Mouse (Mus musculus) midbrain, postnatal 0 days (tissue): ENCODE data around the gene Rab3il1. TPM values are rescaled to one million over a fixed set of nuclear protein-coding genes. Genes with fewer than 3 reads are reported as not detected.

Experiments
- ATAC-seq: fragments of 200-750 bp; cut with Nextera tagmentation; 2 replicates; pipeline ENCODE4 v1.8.0; 2017; ENCODE audit warnings: moderate number of reproducible peaks, mild to moderate bottlenecking, moderate TSS enrichment, moderate library complexity; ENCODE audit not compliant: low FRiP score
- DNase-seq: peaks from one replicate; pipeline ENCODE4 v3.0.0-alpha.2; 2015; ENCODE audit warnings: low spot score
- H3K27ac ChIP-seq: fragments of 300-500 bp; sonication (generic); 2 replicates; pipeline ENCODE4 v1.5.1; 2014; ENCODE audit warnings: low read depth, mild to moderate bottlenecking, low read length, mixed read lengths
- H3K27me3 ChIP-seq: fragments of 300-500 bp; sonication (generic); 2 replicates; pipeline ENCODE4 v1.6.1; 2014; ENCODE audit warnings: low read length, control low read depth, mixed read lengths; ENCODE audit not compliant: insufficient read depth
- H3K36me3 ChIP-seq: fragments of 300-500 bp; sonication (generic); 2 replicates; pipeline ENCODE4 v1.6.1; 2014; ENCODE audit warnings: low read length, control low read depth, mixed read lengths; ENCODE audit not compliant: insufficient read depth
- H3K4me1 ChIP-seq: fragments of 300-500 bp; sonication (generic); 2 replicates; pipeline ENCODE4 v1.6.1; 2014; ENCODE audit warnings: mild to moderate bottlenecking, control low read depth, antibody characterized with exemption, low read length, mixed read lengths; ENCODE audit not compliant: insufficient read depth
- H3K4me2 ChIP-seq: fragments of 300-500 bp; sonication (generic); 2 replicates; pipeline ENCODE4 v1.6.1; 2014; ENCODE audit warnings: low read depth, mild to moderate bottlenecking, low read length, mixed read lengths; ENCODE audit not compliant: poor library complexity, severe bottlenecking
- H3K4me3 ChIP-seq: fragments of 300-500 bp; sonication (generic); 2 replicates; pipeline ENCODE4 v1.5.1; 2014; ENCODE audit warnings: low read depth, mild to moderate bottlenecking, low read length, moderate library complexity
- H3K9ac ChIP-seq: fragments of 300-500 bp; sonication (generic); replicated peaks from 2 replicates; pipeline ENCODE4 v1.6.1; 2014; ENCODE audit warnings: mild to moderate bottlenecking, low read length, moderate library complexity, mixed read lengths; ENCODE audit not compliant: poor library complexity, severe bottlenecking
- H3K9me3 ChIP-seq: fragments of 300-500 bp; sonication (generic); 2 replicates; pipeline ENCODE4 v1.6.1; 2016; ENCODE audit warnings: low read length, control low read depth
- CTCF ChIP-seq: IDR thresholded peaks from 2 replicates; pipeline ENCODE4 v1.5.1; 2016; ENCODE audit warnings: antibody characterized with exemption, mild to moderate bottlenecking
- WGBS: fragments of 180-500 bp; shearing (Covaris S2); extraction: QIAGEN DNeasy Blood & Tissue Kit; methylation state at CpG from one replicate; pipeline ENCODE4 v1.1.7; 2014; 5-methylcytosine and 5-hydroxymethylcytosine counted together
- polyA plus RNA-seq: library from polyadenylated mRNA; unstranded; fragments of >200 nt; fragmentation: Nextera tagmentation; extraction: Ambion mirVana; gene quantifications from 2 replicates; pipeline ENCODE4 v1.2.1, GENCODE M21; 2015
- total RNA-seq: library from RNA; depleted of rRNA; stranded (reverse); fragments of >200 nt; gene quantifications from 2 replicates; pipeline ENCODE4 v1.2.3, GENCODE M21; 2014

The Rab3il1 gene
- total and polyA plus RNA-seq, 2 experiments from 2014 or later = 21.7 to 23.3 TPM

DNA sequence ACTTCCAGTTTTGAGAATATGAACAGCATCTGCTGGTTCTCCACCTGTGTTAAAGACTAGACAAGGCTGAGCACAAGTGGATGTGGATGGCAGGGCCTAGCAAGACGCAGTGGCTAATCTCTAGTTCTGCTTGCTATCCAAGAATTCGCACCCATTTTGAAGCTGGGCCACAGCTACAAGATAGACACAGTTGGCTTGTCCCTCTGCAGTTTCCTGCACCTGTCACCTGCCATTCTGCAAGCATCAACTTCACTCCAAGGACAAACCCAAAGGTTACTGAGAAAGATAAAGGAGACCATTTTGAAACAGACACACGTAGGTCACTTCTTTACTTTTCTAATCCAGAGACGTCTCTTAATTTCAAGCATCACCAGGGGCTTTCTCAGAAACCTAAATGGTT lies 19.8 kb upstream of the Rab3il1 start:
- Histone ChIP-seq H3K4me1 (peaks cover 15% of the 10 kb centered on the region; the same call in 1 of the 2 replicates), H3K27me3 (no peaks in the 10 kb centered on the region), H3K4me2 (peak overlapping the region; percentile 78), H3K4me3 (peak overlapping the region; percentile 83), H3K9ac (peak overlapping the region; percentile 94), H3K9me3 (no peaks in the 10 kb centered on the region), H3K27ac (peak overlapping the region; percentile 94), H3K36me3 (peaks cover 22% of the 10 kb centered on the region)
- TF ChIP-seq CTCF = no peak
- ATAC-seq (no peak), DNase-seq (no peak)
- WGBS = 57% methylated on average over 4 of the region's 4 CpGs

DNA sequence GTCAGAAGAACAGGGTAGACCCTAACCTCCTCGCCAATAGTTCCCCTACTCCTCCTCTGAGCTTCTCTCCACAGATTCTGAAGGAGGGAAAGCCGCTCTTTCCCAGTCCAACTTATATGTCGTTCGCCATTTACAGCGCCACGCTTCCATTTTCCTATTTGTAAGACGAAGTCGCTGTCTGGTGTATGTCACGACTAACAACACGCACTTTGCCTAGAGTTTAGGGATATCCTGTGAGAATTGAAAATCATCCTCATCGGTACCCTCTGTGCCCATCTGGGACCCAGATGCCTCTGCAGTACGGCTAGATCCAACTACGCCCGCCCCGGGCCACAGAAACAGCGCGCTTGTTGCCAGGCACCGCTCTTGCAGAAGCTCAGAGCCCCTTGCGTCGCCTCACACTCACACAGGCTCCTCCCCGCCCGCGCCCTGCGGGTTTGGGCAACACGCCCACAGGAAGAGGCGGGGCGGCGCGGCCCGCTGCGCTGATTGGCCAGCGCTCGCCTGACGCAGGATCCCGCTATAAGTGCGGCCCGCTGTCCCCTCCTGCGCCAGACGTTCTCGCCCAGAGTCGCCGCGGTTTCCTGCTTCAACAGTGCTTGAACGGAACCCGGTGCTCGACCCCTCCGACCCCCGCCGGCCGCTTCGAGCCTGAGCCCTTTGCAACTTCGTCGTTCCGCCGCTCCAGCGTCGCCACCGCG lies 19.2 kb upstream of the Rab3il1 start:
- peaks cover 22% of the 10 kb centered on the region for H3K36me3 ChIP-seq
- peak overlapping the region; percentile 78 for H3K4me2 ChIP-seq
- no peaks in the 10 kb centered on the region for H3K27me3 ChIP-seq
- WGBS = under 1% methylated on average over 53 of the region's 59 CpGs
- peak overlapping the region; percentile 94 for H3K9ac ChIP-seq
- peaks cover 15% of the 10 kb centered on the region; the same call in 1 of the 2 replicates for H3K4me1 ChIP-seq
- peak; percentile 97 for DNase-seq
- peak overlapping the region; percentile 94 for H3K27ac ChIP-seq
- peak; percentile 98 for ATAC-seq
- H3K4me3 ChIP-seq = peak overlapping the region; percentile 83
- no peak; the same call in 1 of the 2 replicates for TF ChIP-seq CTCF
- no peaks in the 10 kb centered on the region for H3K9me3 ChIP-seq

- Histone ChIP-seq H3K9ac (peak overlapping the region; percentile 94), H3K27ac (peak overlapping the region; percentile 94), H3K27me3 (no peaks in the 10 kb centered on the region), H3K4me2 (peak overlapping the region; percentile 78), H3K4me3 (peak overlapping the region; percentile 83), H3K9me3 (no peaks in the 10 kb centered on the region), H3K36me3 (peaks cover 22% of the 10 kb centered on the region), H3K4me1 (peaks cover 15% of the 10 kb centered on the region; the same call in 1 of the 2 replicates)
- ATAC-seq = peak; percentile 73
- TF ChIP-seq CTCF = peak; percentile 17; the same call in 1 of the 2 replicates
- under 1% methylated on average over 29 of the region's 31 CpGs for WGBS
- DNase-seq = peak; percentile 56
Measured at GRCm38 (mm10) chr19:9982852-9983542, 18.5 kb upstream of the Rab3il1 start.

- Histone ChIP-seq H3K27ac (no peak overlapping the region), H3K9ac (no peak overlapping the region), H3K9me3 (no peaks in the 10 kb centered on the region), H3K4me3 (peak overlapping the region; percentile 83), H3K4me1 (peaks cover 15% of the 10 kb centered on the region; the same call in 1 of the 2 replicates), H3K36me3 (peaks cover 22% of the 10 kb centered on the region), H3K4me2 (peak overlapping the region; percentile 78), H3K27me3 (no peaks in the 10 kb centered on the region)
- no peak for TF ChIP-seq CTCF
- DNase-seq (no peak), ATAC-seq (no peak)
- 90% methylated on average over 20 of the region's 20 CpGs for WGBS
Measured at GRCm38 (mm10) chr19:9984111-9985055, 17.1 kb upstream of the Rab3il1 start.

DNA sequence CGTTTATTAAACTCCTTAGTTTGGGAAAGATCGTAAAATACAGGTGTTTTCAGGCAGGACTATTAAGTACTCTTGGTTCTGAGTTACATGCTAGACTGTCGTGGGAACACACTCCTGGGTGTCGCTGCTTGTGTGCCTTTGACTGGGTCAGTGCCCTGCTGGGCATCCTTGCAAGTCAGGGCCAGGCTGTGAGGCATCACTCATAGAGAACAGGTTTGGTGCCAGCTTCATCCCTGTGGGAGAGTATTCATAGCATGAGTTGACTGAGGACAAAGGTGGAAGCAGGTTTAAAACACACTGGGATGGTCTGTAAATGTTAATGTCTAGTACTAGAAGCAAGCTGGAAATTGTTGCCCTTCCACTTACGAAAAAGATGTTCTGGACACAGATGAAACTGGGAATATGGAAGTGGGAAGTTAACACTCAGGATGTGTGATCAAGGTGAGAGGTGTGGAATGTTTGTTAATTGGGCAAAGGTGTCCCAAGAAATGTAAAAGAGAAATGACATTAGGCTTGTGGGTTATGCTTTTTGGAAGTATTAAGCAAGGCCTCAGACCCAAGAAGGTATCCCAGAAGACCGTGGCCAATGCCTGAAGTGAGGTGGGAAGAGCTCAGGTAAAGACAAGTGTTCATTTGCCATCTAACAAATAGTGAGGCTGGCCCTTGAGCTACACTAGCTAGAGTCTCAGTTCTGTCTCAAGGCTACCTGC lies 16.1 kb upstream of the Rab3il1 start:
- ATAC-seq = no peak
- Histone ChIP-seq H3K27ac (no peak overlapping the region), H3K9me3 (no peaks in the 10 kb centered on the region), H3K27me3 (no peaks in the 10 kb centered on the region), H3K4me3 (no peak overlapping the region), H3K4me1 (peaks cover 12% of the 10 kb centered on the region; the same call in 1 of the 2 replicates), H3K4me2 (no peak overlapping the region), H3K9ac (no peak overlapping the region), H3K36me3 (peaks cover 22% of the 10 kb centered on the region)
- no peak for DNase-seq
- WGBS = 94% methylated on average over 6 of the region's 6 CpGs
- TF ChIP-seq CTCF = no peak
